Mouse (Mus musculus) ovary, postnatal 14 days (tissue): ENCODE measurements around the gene Msi2.

Experiments used
- DNase-seq: peaks from one replicate; pipeline ENCODE4 v3.0.0; 2022; ENCODE audit warnings: low spot score

Gene Msi2

DNA sequence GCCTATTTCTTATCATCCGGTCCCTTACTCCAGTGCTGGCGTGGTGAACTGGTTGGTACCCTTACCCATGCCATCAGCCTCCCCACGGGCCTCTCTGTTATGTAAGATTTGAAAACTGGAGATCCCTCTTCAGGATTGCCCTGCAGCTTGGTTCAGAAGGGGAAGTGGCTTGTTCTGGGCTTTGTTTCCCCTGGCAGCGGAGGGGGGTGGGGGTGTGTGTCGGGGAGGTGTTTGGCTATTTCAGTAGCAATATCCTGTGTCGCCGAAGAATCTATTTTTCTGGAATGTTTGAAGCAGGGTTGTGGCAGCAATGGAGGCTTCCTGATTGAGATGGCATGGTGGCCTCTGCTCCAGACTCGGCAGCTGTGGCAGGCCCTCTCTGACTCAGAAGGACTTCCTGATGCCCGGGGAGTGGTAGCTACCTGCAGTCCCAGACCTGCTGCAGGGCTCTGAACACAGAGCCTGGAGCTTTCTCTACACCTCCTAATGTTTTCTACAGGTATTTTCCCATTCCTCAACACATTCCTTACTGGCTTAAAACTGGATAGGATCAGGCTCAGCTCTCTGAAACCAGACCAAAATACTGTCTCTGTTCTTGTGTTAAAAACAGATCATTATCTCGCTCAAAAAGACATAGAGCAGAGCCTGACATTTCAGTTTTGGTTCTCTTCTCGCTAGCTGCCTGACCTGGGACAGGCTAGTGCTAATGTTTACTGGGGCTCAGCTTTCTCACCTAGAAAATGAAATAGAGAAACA lies 104.4 kb downstream of the Msi2 start:
- DNase-seq = no peak

DNA sequence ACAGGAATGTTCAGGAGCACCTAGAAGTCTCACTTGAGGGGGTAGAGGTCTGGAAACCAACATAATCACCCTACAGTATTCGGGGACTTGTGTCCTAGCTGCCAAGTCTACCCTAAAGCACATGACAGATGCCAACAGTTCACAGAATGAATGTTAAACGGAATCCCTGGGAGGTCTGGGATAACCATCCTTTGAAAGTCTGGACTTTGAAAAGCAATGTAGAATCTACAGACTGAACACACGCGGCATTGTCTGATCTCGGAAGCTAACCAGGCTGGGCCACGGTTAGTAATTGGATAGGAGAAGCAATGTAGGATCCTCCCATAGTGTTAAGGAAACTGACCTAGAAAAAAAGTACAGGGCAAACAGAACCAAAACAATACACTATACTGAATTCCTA lies 105.3 kb downstream of the Msi2 start:
- DNase-seq = no peak

- no peak for DNase-seq
Measured at GRCm38 (mm10) chr11:88612141-88612540, 106.2 kb downstream of the Msi2 start.

DNA sequence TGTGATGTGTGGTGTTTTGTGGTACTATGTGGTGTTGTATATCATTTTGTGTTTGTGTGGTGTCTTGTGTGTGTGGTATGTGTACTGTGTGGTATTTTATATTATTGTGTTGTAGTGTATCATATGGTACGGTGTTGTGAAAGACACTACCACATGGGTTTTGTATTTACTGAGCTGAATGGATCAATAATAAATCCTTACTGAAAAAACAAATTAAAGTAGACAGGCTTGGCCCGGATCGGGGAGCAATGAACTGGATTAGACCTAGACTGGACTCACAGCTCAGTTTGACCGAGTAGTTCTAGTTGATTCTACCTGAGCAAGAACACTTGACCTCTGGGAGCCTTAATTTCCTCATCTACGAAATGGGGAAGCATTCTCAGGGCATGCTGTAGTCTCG lies 107.5 kb downstream of the Msi2 start:
- DNase-seq = no peak

GRCm38 (mm10) chr11:88610112-88610511 lies 108.2 kb downstream of the Msi2 start:
- no peak for DNase-seq

GRCm38 (mm10) chr11:88608584-88608983 lies 109.7 kb downstream of the Msi2 start:
- DNase-seq = no peak

DNA sequence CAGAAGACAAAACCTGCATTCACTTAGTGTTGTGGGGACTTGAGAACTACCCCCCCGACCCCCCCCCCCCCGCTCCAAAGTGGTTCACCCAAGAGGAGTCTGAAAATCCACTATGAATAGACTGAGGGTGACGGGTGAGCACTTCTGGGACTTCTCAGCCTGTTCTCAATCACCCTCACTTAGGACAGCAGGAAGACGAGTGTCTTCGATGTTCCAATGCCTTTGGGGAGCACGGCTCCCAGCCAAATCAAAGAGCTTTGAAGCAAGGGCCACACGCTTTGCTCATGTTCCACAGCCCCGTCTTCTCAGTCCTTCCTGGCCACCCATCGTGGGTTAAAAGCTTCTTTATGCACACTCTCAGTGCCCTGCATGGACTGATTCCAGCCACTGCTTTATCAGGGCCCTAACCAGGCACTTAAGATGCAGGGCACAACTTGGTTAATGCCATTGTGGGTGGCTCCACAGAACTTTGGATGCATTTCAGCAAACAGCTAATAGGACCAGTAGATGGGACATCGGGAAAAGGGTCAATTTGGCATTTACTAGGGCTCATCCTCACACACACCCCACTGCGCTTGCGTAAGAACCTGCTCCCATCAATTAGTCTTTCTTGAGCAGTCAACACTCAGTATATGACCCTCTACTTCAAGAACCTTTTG lies 110.5 kb downstream of the Msi2 start:
- DNase-seq = no peak

DNA sequence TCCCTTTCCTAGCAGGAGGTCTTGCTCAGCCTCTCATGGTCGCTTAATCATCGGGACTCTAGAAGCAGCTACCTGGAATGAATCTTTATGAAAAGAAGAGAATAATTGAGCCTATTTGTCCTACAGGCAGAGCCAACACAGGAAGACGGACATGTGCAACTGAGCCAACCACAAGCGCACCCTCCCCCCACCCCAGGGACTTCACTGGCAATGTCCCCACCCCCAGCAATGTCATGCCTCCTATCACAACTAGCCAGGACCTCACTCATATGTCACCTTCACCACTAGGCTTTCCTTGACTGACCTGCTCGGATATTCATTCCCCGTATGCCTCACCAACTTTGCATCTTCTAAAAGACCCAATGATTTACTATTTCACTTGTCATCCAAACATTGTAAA lies 112.5 kb downstream of the Msi2 start:
- DNase-seq = no peak

DNA sequence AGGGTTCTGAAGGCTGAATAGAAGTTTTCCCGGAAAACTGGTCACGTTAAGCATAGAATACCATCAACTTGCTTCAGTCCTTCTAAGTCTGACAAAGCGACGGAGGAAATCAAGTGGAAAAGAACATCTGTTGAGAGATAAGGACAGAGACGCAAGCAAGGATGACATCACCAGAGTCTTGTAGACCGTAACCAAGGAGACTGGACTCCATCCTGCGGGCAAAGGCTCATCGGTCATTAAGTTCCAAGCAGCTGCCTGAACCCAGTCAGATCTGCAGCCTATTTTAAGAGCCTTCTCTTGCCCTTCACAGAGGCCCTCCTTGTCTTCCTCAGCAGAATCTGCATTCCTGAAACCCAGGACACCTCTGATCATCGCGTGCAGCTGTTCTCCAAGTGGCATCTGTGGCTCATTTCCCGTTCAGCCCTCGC lies 113.2 kb downstream of the Msi2 start:
- no peak for DNase-seq

DNA sequence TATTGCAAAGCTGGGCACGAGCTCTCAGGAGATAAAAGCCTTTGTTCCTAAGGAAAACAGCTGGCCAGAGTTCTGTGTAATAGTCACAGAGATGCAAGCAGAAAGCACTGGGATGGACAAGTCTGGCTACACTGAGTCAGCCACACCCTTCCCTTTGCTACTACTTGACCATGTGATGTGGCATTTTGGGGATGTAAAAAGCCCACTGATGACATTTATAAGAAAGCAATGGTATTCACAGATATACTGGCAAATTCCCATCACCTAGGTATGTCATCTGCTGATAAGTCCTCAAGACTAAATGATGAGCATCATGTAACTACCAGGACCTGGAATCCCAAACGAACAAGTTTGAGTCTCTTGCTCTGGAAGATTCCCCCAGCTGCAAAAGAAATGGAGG lies 113.7 kb downstream of the Msi2 start:
- DNase-seq = no peak

- no peak for DNase-seq
Measured at GRCm38 (mm10) chr11:88603366-88603765, 114.9 kb downstream of the Msi2 start.

DNA sequence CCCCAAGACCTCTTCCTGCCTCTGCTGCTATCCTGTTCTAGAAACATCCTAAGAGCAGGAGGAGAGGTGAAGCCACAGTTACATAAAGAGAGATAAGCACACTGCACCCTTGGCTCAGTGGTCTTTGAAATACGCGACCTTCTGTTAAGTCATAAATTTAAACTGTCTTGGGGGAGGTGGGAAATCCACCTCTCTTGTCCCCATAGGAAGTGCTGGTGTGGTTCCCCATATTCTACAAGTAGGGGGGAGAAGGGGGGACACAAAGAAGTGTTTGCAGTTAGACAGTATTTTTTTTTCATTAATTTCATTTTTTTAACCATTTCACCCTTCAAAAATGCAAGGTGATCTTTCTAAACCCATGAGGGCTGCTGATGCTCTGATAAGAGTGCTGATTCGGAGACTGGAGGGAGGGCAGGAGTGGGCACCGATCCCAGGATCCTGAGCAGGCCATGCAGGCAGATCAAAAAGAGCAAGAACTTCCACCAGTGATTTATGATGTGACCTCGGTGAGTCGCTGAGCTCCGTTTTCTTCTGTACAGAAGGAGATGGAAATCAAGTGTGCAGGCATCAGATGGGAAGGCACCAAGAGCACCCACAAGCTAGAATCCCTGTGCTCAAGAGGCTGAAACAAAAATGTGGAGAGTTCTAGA lies 115.7 kb downstream of the Msi2 start:
- no peak for DNase-seq

DNA sequence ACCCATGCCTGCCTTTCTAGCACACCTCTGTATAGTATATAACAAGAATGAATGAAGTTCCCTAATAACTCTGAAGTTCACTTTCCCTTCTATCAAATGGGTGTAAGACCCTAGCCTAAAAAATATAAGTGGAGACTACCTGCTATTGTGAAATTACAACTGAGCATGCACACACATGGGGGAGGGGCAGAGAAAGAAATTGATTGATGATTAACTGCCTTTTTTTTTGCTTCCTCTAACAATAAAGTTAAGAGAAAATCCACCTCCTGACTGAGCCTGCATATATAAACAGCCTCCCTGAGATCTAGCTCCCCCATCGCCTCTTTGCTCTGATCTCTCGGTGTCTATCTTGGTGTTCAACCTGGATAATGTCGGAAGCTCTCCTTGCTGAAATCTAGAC lies 118.1 kb downstream of the Msi2 start:
- no peak for DNase-seq

DNA sequence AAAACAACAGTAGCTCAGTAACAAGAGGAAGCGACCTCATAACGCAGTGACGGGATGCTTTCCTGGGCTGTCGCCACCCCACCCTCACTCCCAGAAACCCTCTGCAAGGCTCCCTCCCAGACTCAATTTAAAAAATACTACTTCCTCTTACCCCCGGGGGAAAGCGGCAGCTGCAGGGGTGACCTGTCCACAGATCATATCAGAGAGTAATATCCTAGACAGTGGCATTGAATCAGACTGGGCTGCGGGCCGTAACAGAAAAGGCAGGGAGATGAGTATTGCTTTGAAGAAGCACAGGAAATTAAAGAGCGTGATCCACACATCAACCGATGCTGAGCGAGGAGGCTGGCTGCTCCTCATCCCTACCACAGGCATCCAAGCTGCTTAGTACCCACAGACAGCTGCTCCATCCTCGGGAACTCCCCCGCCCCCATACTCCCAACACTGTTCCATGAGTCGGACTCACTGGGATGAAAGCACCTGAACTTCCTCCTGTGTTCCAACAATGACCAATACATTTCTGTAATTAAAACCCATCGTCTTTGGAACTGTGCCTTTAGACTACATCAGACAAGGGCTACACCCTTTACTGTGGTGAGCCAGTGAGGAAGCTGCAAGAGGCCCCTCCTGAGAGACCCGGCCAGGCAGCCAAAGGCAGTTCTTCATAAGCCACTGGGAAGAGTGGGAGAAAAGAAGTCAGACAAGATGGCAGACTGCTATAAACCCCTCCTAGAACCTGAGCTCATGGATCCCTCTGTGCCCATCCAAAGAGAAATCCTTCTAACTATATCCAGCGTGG lies 118.8 kb downstream of the Msi2 start:
- DNase-seq = no peak

GRCm38 (mm10) chr11:88598848-88599175 lies 119.5 kb downstream of the Msi2 start:
- DNase-seq = no peak

DNA sequence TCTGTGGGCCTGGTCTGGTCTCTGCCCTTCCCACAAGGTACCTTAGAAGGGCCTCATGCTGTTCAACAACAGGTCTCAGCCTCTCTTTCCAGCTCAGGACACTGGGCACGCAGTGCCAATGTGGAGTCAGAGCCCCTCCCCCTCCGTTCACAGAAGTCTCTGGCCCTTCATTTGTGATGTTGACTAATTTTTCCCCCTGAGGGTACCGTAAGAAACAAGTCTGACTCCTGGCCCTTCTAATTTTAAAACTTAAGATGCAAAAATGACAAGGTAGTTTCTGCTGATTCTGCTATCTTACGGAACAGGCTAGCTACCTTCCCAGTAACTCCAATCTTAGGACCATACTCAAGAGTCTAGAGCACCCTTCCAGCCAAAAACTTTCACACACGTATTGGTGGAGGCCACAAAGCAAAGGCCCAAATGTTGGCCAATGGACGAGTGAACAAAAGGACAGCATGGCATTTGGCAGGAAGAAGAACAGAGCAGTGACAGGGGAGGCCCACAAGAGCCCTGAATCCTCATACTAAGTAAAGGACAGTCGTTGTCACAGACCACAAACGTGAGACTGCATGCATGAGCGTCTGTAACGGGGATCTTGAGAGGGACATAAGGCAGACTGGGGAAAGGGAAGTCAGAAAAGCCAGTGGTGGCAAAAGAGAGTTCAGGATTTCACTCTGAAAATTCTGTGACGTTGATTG lies 120.0 kb downstream of the Msi2 start:
- DNase-seq = no peak

DNA sequence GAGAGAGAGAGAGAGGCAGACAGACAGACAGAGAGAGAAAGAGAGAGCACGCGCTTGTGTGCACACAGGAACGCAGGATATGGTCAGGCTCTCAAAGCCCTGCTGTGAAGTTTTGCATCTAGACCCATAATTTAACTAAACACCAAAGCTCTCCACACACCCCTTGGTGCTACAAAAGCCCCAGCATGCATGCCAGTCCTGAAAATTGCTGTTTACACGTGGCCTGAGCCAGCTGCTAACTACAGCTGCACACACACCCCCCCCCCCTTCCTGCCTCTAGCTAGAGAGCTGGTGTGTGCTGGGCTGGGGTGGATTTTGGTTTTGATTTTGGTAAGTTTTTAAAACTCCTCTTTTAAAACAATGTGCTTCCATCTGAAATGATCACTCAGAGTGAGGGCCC lies 122.7 kb downstream of the Msi2 start:
- DNase-seq = no peak

- DNase-seq = no peak
Measured at GRCm38 (mm10) chr11:88594804-88595611, 123.3 kb downstream of the Msi2 start.

- DNase-seq = no peak
Measured at GRCm38 (mm10) chr11:88594010-88594409, 124.3 kb downstream of the Msi2 start.

DNA sequence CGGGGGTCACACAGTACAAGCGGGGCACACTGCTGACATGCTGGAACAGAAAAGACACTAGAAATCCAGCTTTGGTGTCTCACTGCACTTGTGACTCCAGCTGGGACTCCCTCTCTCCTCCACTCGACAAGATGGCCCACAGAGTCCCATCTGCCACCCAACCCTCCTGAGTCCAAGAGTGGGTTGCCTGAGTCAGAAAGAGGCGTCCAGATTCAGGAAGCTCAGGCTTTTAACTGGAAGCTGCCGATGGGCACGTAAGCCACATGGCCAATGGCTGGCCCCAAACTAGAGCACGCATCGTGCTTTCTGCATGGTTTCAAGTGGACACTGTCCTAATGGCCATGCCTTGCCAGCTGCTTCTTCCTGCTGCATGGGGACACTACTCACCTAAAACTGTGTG lies 126.2 kb downstream of the Msi2 start:
- DNase-seq = no peak

GRCm38 (mm10) chr11:88590647-88591046 lies 127.7 kb downstream of the Msi2 start:
- no peak for DNase-seq
